Mouse (Mus musculus) CH12.LX (cell line): ENCODE data around the gene Gimap7. TPM values are rescaled to one million over a fixed set of nuclear protein-coding genes. Genes with fewer than 3 reads are reported as not detected.

Experiments
- DNase-seq: peaks from one replicate; pipeline ENCODE4 v3.0.0-alpha.2; 2013; ENCODE audit errors: extremely low read depth
- H3K27ac ChIP-seq: 2 replicates; pipeline ENCODE4 v1.5.1; 2012; ENCODE audit warnings: low read depth, mild to moderate bottlenecking, control low read depth, moderate library complexity; ENCODE audit not compliant: insufficient read depth
- H3K27me3 ChIP-seq: replicated peaks from 2 replicates; pipeline ENCODE3; 2012; ENCODE audit warnings: inconsistent platforms
- H3K36me3 ChIP-seq, 2 experiments: replicated peaks in 1 of 2; 2 replicates each; pipeline versions ENCODE3 to v1.6.1; 2012; ENCODE audit warnings: inconsistent platforms in 1 of 2, low read length in 1 of 2, mild to moderate bottlenecking in 1 of 2, mixed read lengths in 1 of 2, moderate library complexity in 1 of 2; ENCODE audit not compliant: control insufficient read depth in 1 of 2, insufficient read depth in 1 of 2
- H3K4me1 ChIP-seq, 2 experiments: 2 replicates each; pipeline ENCODE4 v1.6.1; 2012; ENCODE audit warnings: inconsistent platforms in 1 of 2, moderate library complexity in 1 of 2; ENCODE audit not compliant: insufficient read depth in 2 of 2, control insufficient read depth in 1 of 2
- H3K4me2 ChIP-seq: 2 replicates; pipeline ENCODE4 v1.6.1; 2012; ENCODE audit warnings: low read depth, mild to moderate bottlenecking, control low read depth; ENCODE audit not compliant: poor library complexity, insufficient read depth, severe bottlenecking
- H3K4me3 ChIP-seq, 3 experiments: fragments of 150-350 bp in 1 of 3; sonication (generic) in 1 of 3; replicated peaks in 1 of 3; 2 replicates each; pipeline versions ENCODE3 to v1.5.1; 2011 to 2012; ENCODE audit warnings: low read depth in 2 of 3, low read length in 2 of 3, mild to moderate bottlenecking in 2 of 3, moderate library complexity in 2 of 3, control low read depth in 1 of 3, improper control_type of control experiment in 1 of 3, inconsistent platforms in 1 of 3, mixed read lengths in 1 of 3; ENCODE audit not compliant: poor library complexity in 1 of 3
- H3K79me2 ChIP-seq: replicated peaks from 2 replicates; pipeline ENCODE4 v1.6.1; 2012; ENCODE audit warnings: mild to moderate bottlenecking, moderate library complexity; ENCODE audit not compliant: control insufficient read depth, poor library complexity, insufficient read depth, severe bottlenecking; ENCODE audit errors: extremely low read depth
- H3K9ac ChIP-seq: 2 replicates; pipeline ENCODE4 v1.6.1; 2012; ENCODE audit warnings: low read depth, mild to moderate bottlenecking, control low read depth, moderate library complexity; ENCODE audit not compliant: insufficient read depth
- H3K9me3 ChIP-seq: replicated peaks from 2 replicates; pipeline ENCODE3; 2012; ENCODE audit warnings: low read length, inconsistent platforms, mixed read lengths
- BHLHE40 ChIP-seq: IDR thresholded peaks from 2 replicates; pipeline ENCODE4 v1.6.1; 2011; ENCODE audit warnings: mild to moderate bottlenecking, low read depth, low read length, improper control_type of control experiment
- CHD1 ChIP-seq: IDR thresholded peaks from 2 replicates; pipeline ENCODE4 v1.6.1; 2012; ENCODE audit warnings: low read depth, low read length, improper control_type of control experiment, inconsistent platforms
- CHD2 ChIP-seq: IDR thresholded peaks from 2 replicates; pipeline ENCODE4 v1.6.1; 2011; ENCODE audit warnings: low read length, improper control_type of control experiment
- CTCF ChIP-seq, 2 experiments: IDR thresholded peaks in 1 of 2; conservative IDR thresholded peaks in 1 of 2; 2 replicates each; pipeline ENCODE4 v1.5.1; 2011 to 2012; ENCODE audit warnings: low read depth in 2 of 2, low read length in 2 of 2, improper control_type of control experiment in 1 of 2, inconsistent platforms in 1 of 2, mild to moderate bottlenecking in 1 of 2, moderate library complexity in 1 of 2
- E2F4 ChIP-seq: IDR thresholded peaks from 2 replicates; pipeline ENCODE4 v1.6.1; 2011; ENCODE audit warnings: low read depth, low read length, improper control_type of control experiment; ENCODE audit not compliant: insufficient replicate concordance
- ELF1 ChIP-seq: IDR thresholded peaks from 2 replicates; pipeline ENCODE4 v1.6.1; 2014; ENCODE audit warnings: low read depth, mild to moderate bottlenecking, inconsistent platforms, low read length, improper control_type of control experiment
- EP300 ChIP-seq: IDR thresholded peaks from 2 replicates; pipeline ENCODE4 v1.6.1; 2011; ENCODE audit warnings: low read length, improper control_type of control experiment
- ETS1 ChIP-seq: conservative IDR thresholded peaks from 2 replicates; pipeline ENCODE4 v1.6.1; 2012; ENCODE audit warnings: low read depth, mild to moderate bottlenecking, inconsistent platforms, low read length, improper control_type of control experiment, moderate library complexity
- GABPA ChIP-seq: IDR thresholded peaks from 2 replicates; pipeline ENCODE4 v1.6.1; 2012; ENCODE audit warnings: low read depth, low read length, improper control_type of control experiment, inconsistent platforms; ENCODE audit not compliant: insufficient replicate concordance
- HCFC1 ChIP-seq: IDR thresholded peaks from 2 replicates; pipeline ENCODE4 v1.6.1; 2012; ENCODE audit warnings: low read depth, mild to moderate bottlenecking, inconsistent platforms, low read length, improper control_type of control experiment
- IRF4 ChIP-seq: IDR thresholded peaks from 2 replicates; pipeline ENCODE4 v1.6.1; 2014; ENCODE audit warnings: low read depth, mild to moderate bottlenecking, inconsistent platforms, low read length, improper control_type of control experiment
- JUN ChIP-seq: IDR thresholded peaks from 2 replicates; pipeline ENCODE4 v1.6.1; 2011; ENCODE audit warnings: low read depth, mild to moderate bottlenecking, low read length, improper control_type of control experiment, moderate library complexity; ENCODE audit not compliant: insufficient read depth
- JUND ChIP-seq: conservative IDR thresholded peaks from 2 replicates; pipeline ENCODE4 v1.6.1; 2011; ENCODE audit warnings: low read depth, low read length, improper control_type of control experiment
- KAT2A ChIP-seq: IDR thresholded peaks from 2 replicates; pipeline ENCODE4 v1.6.1; 2012; ENCODE audit warnings: low read length, improper control_type of control experiment, inconsistent platforms; ENCODE audit not compliant: insufficient replicate concordance
- MAFK ChIP-seq: IDR thresholded peaks from 2 replicates; pipeline ENCODE4 v1.6.1; 2011; ENCODE audit warnings: low read length, improper control_type of control experiment; ENCODE audit not compliant: insufficient replicate concordance
- MAX ChIP-seq: IDR thresholded peaks from 2 replicates; pipeline ENCODE4 v1.6.1; 2011; ENCODE audit warnings: low read length, improper control_type of control experiment
- MAZ ChIP-seq: IDR thresholded peaks from 2 replicates; pipeline ENCODE4 v1.6.1; 2012; ENCODE audit warnings: low read depth, mild to moderate bottlenecking, inconsistent platforms, low read length, improper control_type of control experiment, moderate library complexity
- MEF2A ChIP-seq: IDR thresholded peaks from 2 replicates; pipeline ENCODE4 v1.6.1; 2014; ENCODE audit warnings: low read depth, mild to moderate bottlenecking, inconsistent platforms, low read length, improper control_type of control experiment, borderline replicate concordance
- MXI1 ChIP-seq: IDR thresholded peaks from 2 replicates; pipeline ENCODE4 v1.6.1; 2011; ENCODE audit warnings: mild to moderate bottlenecking, low read depth, low read length, improper control_type of control experiment
- MYC ChIP-seq: IDR thresholded peaks from 2 replicates; pipeline ENCODE4 v1.6.1; 2011; ENCODE audit warnings: low read depth, mild to moderate bottlenecking, improper control_type of control experiment, low read length
- NELFE ChIP-seq: IDR thresholded peaks from 2 replicates; pipeline ENCODE4 v1.6.1; 2011; ENCODE audit warnings: low read depth, low read length, improper control_type of control experiment
- NRF1 ChIP-seq: IDR thresholded peaks from 2 replicates; pipeline ENCODE4 v1.6.1; 2014; ENCODE audit warnings: low read depth, mild to moderate bottlenecking, inconsistent platforms, low read length, improper control_type of control experiment, moderate library complexity
- PAX5 ChIP-seq: IDR thresholded peaks from 2 replicates; pipeline ENCODE4 v1.6.1; 2012; ENCODE audit warnings: low read length, inconsistent platforms, mixed read lengths
- POLR2A ChIP-seq: IDR thresholded peaks from 2 replicates; pipeline ENCODE4 v1.6.1; 2011; ENCODE audit warnings: low read depth, mild to moderate bottlenecking, improper control_type of control experiment, low read length
- POLR2AphosphoS2 ChIP-seq: IDR thresholded peaks from 2 replicates; pipeline ENCODE4 v1.6.1; 2011; ENCODE audit warnings: low read depth, low read length, improper control_type of control experiment
- RAD21 ChIP-seq: IDR thresholded peaks from 2 replicates; pipeline ENCODE4 v1.6.1; 2011; ENCODE audit warnings: low read depth, mild to moderate bottlenecking, low read length, improper control_type of control experiment, moderate library complexity
- RCOR1 ChIP-seq: conservative IDR thresholded peaks from 2 replicates; pipeline ENCODE4 v1.6.1; 2012; ENCODE audit warnings: low read depth, mild to moderate bottlenecking, inconsistent platforms, low read length, improper control_type of control experiment
- SIN3A ChIP-seq: IDR thresholded peaks from 2 replicates; pipeline ENCODE4 v1.6.1; 2012; ENCODE audit warnings: low read length, improper control_type of control experiment, inconsistent platforms
- SMC3 ChIP-seq: IDR thresholded peaks from 2 replicates; pipeline ENCODE4 v1.6.1; 2011; ENCODE audit warnings: low read depth, low read length, improper control_type of control experiment
- TBP ChIP-seq: conservative IDR thresholded peaks from 2 replicates; pipeline ENCODE4 v1.6.1; 2011; ENCODE audit warnings: low read depth, low read length, improper control_type of control experiment
- TCF12 ChIP-seq: IDR thresholded peaks from 2 replicates; pipeline ENCODE4 v1.6.1; 2014; ENCODE audit warnings: low read depth, mild to moderate bottlenecking, inconsistent platforms, low read length, improper control_type of control experiment
- UBTF ChIP-seq: IDR thresholded peaks from 2 replicates; pipeline ENCODE4 v1.6.1; 2012; ENCODE audit warnings: low read depth, mild to moderate bottlenecking, inconsistent platforms, low read length, improper control_type of control experiment, moderate library complexity
- USF1 ChIP-seq: IDR thresholded peaks from 2 replicates; pipeline ENCODE4 v1.6.1; 2014; ENCODE audit warnings: low read depth, mild to moderate bottlenecking, inconsistent platforms, low read length, improper control_type of control experiment
- USF2 ChIP-seq: conservative IDR thresholded peaks from 2 replicates; pipeline ENCODE4 v1.6.1; 2011; ENCODE audit warnings: low read depth, low read length, improper control_type of control experiment
- ZC3H11A ChIP-seq: IDR thresholded peaks from 2 replicates; pipeline ENCODE4 v1.6.1; 2012; ENCODE audit warnings: low read depth, mild to moderate bottlenecking, inconsistent platforms, low read length, improper control_type of control experiment
- ZKSCAN1 ChIP-seq: IDR thresholded peaks from 2 replicates; pipeline ENCODE4 v1.6.1; 2012; ENCODE audit warnings: low read depth, inconsistent platforms, low read length, improper control_type of control experiment, borderline replicate concordance
- ZMIZ1 ChIP-seq: IDR thresholded peaks from 2 replicates; pipeline ENCODE4 v1.6.1; 2012; ENCODE audit warnings: low read depth, mild to moderate bottlenecking, inconsistent platforms, low read length, improper control_type of control experiment
- ZNF384 ChIP-seq: IDR thresholded peaks from 2 replicates; pipeline ENCODE4 v1.6.1; 2012; ENCODE audit warnings: low read depth, low read length, improper control_type of control experiment, inconsistent platforms
- dilution Hi-C: fragments of 300-500 bp; cut with MboI; formaldehyde crosslinking; loops from 2 replicates; pipeline ENCODE4 v1.14.3; 2020; ENCODE audit warnings: low sequenced_read_pairs; ENCODE audit not compliant: extremely low pct_unique_long_range_greater_than_20kb, extremely low pct_ligation_motif_present
- in situ Hi-C: fragments of 300-500 bp; cut with MboI; formaldehyde crosslinking; loops from 3 replicates; pipeline ENCODE4 v1.14.3; 2019; ENCODE audit warnings: low sequenced_read_pairs, low pct_ligation_motif_present, low pct_unique_long_range_greater_than_20kb, mixed read lengths
- polyA plus RNA-seq: library from polyadenylated mRNA; unstranded; fragments of >175 nt; gene quantifications from 2 replicates; pipeline ENCODE4 v1.2.1, GENCODE M21; 2012; ENCODE audit warnings: low read depth; ENCODE audit not compliant: insufficient read length
- total RNA-seq, 2 experiments: library from RNA; depleted of rRNA; stranded (reverse); fragments of 300-350 nt in 1 of 2; fragments of >200 nt in 1 of 2; gene quantifications; 2 replicates each; pipeline ENCODE4 v1.2.3; 2012 to 2014

The Gimap7 gene
- total and polyA plus RNA-seq, 3 experiments = 4.2 to 14.5 (median 7.0) TPM

- Histone ChIP-seq H3K27me3 (no peaks in the 10 kb centered on the region), H3K9me3 (peaks cover 31% of the 10 kb centered on the region), H3K4me2 (peak overlapping the region; percentile 63), H3K79me2 (peaks cover 6% of the 10 kb centered on the region), H3K4me1 (peaks cover 29 to 70% of the 10 kb centered on the region in 2 experiments), H3K4me3 (peak overlapping the region; percentile 19 to 45 (median 26)), H3K9ac (peak overlapping the region; percentile 64), H3K36me3 (peaks cover 27 to 52% of the 10 kb centered on the region in 2 experiments), H3K27ac (peak overlapping the region; percentile 98)
- DNase-seq = no peak
- dilution Hi-C loops = no loop called here
- in situ Hi-C loops = no loop called here
- TF ChIP-seq MXI1 = no peak
- TF ChIP-seq ZMIZ1 = no peak
- peak; percentile 56 for TF ChIP-seq USF1
- no peak; the same call in 1 of the 2 replicates for TF ChIP-seq ETS1
- TF ChIP-seq NRF1 = no peak
- TF ChIP-seq RAD21 = no peak
- no peak for TF ChIP-seq RCOR1
- TF ChIP-seq BHLHE40 = peak; percentile 63; the same call in 1 of the 2 replicates
- no peak for TF ChIP-seq SMC3
- no peak for TF ChIP-seq UBTF
- no peak for TF ChIP-seq JUND
- TF ChIP-seq MAFK = no peak
- peak; percentile 69 for TF ChIP-seq TBP
- no peak for TF ChIP-seq CTCF (conservative IDR thresholded peaks at IDR 0.05 in 1 of 2, IDR thresholded peaks at IDR 0.05 in 1 of 2; ENCODE audit: low read depth in 2 of 2, low read length in 2 of 2)
- TF ChIP-seq CHD1 = 0 out of 2 replicates have a peak, but pooled peaks have one; percentile 47
- TF ChIP-seq MAX = peak; percentile 45
- no peak for TF ChIP-seq CHD2
- no peak for TF ChIP-seq GABPA
- peak; percentile 41; the same call in 1 of the 2 replicates for TF ChIP-seq USF2
- TF ChIP-seq ELF1 = 0 out of 2 replicates have a peak, but pooled peaks have one; percentile 6
- TF ChIP-seq POLR2AphosphoS2 = no peak
- peak; percentile 49 for TF ChIP-seq TCF12
- no peak for TF ChIP-seq JUN
- no peak for TF ChIP-seq KAT2A
- no peak for TF ChIP-seq ZC3H11A
- TF ChIP-seq ZNF384 = no peak
- no peak for TF ChIP-seq HCFC1
- no peak for TF ChIP-seq NELFE
- TF ChIP-seq MYC = 0 out of 2 replicates have a peak, but pooled peaks have one; percentile 40
- no peak for TF ChIP-seq SIN3A
- no peak for TF ChIP-seq MAZ
- peak; percentile 28; the same call in 1 of the 2 replicates for TF ChIP-seq EP300
- TF ChIP-seq PAX5 = no peak
- TF ChIP-seq E2F4 = no peak
- peak; percentile 41 for TF ChIP-seq POLR2A
- TF ChIP-seq IRF4 = no peak
- no peak for TF ChIP-seq MEF2A
- TF ChIP-seq ZKSCAN1 = no peak
Observed at GRCm38 (mm10) chr6:48698066-48698856, 20.2 kb upstream of the Gimap7 start.
